Mouse (Mus musculus) liver, postnatal 0 days (tissue): ENCODE data around the gene Tagln.

Experiments
- CTCF ChIP-seq: sonication (generic); IDR thresholded peaks from 2 replicates; pipeline ENCODE4 v1.5.1; 2016; ENCODE audit warnings: antibody characterized with exemption, low read depth
- EP300 ChIP-seq: IDR thresholded peaks from 2 replicates; pipeline ENCODE4 v1.6.1; 2016; ENCODE audit warnings: antibody characterized with exemption, low read depth, mild to moderate bottlenecking

- TF ChIP-seq CTCF (no peak), EP300 (no peak)
Measured at GRCm38 (mm10) chr9:45932571-45933415, 3.1 kb downstream of the Tagln start.
